Mouse (Mus musculus): ENCODE measurements at regions not wholly inside any gene's neighbourhood (a gene's known extent, or its start where the extent isn't known, plus 50 kb on each side); places are given as distances from the start of the nearest gene placed in this dataset.

GRCm38 (mm10) chr2:77333394-77334079 is 53.1 kb upstream of the Sestd1 start:
- H3K9ac ChIP-seq (ENCODE audit: low read length): no peak overlapping the region
- whole genome bisulfite sequencing: 61% methylated on average over 8 of the region's 8 CpGs

More at GRCm38 (mm10) chr2:77333394-77334079, 53.1 kb upstream of the Sestd1 start:
- no peaks in the 10 kb centered on the region for H3K4me1 ChIP-seq (replicated peaks; ENCODE audit: control insufficient read depth, insufficient read depth)
- H3K9me3 ChIP-seq (ENCODE audit: control insufficient read depth, low read length): no peaks in the 10 kb centered on the region
- TF ChIP-seq CTCF (IDR thresholded peaks at IDR 0.05; ENCODE audit: low read depth) (no peak), EP300 (optimal IDR thresholded peaks at IDR 0.05) (no peak)
- DNase-seq (ENCODE audit: low spot score) (no peak), ATAC-seq (ENCODE audit: low FRiP score, low TSS enrichment) (no peak)
- H3K27ac ChIP-seq (replicated peaks): no peak overlapping the region
- no peaks in the 10 kb centered on the region for H3K36me3 ChIP-seq (ENCODE audit: control insufficient read depth, insufficient read depth, low read length)
- no peak overlapping the region for H3K4me3 ChIP-seq (ENCODE audit: low read depth, low read length)
- H3K27me3 ChIP-seq (ENCODE audit: control insufficient read depth, insufficient read depth, low read length): no peaks in the 10 kb centered on the region
- no peak overlapping the region for H3K4me2 ChIP-seq (replicated peaks; ENCODE audit: low read depth)
